Mouse (Mus musculus) embryonic fibroblast, embryonic 13.5 days (primary cell): ENCODE measurements around the gene Vil1. TPM values are rescaled to one million over a fixed set of nuclear protein-coding genes. Genes with fewer than 3 reads are reported as not detected.
"Not testable (repeated sequence)": the region's sequence is repeated elsewhere in the genome, so short reads cannot be mapped to it uniquely, and the experiment has no call there.

ENCODE experiments used
- H3K27ac ChIP-seq: 2 replicates; pipeline ENCODE4 v1.5.1; 2012; ENCODE audit warnings: low read length, control low read depth, inconsistent platforms; ENCODE audit not compliant: insufficient read depth
- H3K4me1 ChIP-seq: 2 replicates; pipeline ENCODE4 v1.6.1; 2011; ENCODE audit warnings: low read length; ENCODE audit not compliant: control insufficient read depth, insufficient read depth
- H3K4me3 ChIP-seq: 2 replicates; pipeline ENCODE4 v1.5.1; 2011; ENCODE audit warnings: mild to moderate bottlenecking, control low read depth, low read length; ENCODE audit not compliant: insufficient read depth
- CTCF ChIP-seq: IDR thresholded peaks from 2 replicates; pipeline ENCODE4 v1.5.1; 2011; ENCODE audit warnings: mild to moderate bottlenecking, control low read depth, low read length, moderate library complexity, borderline replicate concordance; ENCODE audit not compliant: insufficient read depth
- POLR2A ChIP-seq: IDR thresholded peaks from 2 replicates; pipeline ENCODE4 v1.6.1; 2011; ENCODE audit warnings: low read depth, mild to moderate bottlenecking, control low read depth, low read length, moderate library complexity
- polyA plus RNA-seq: library from polyadenylated mRNA; stranded (reverse); fragments of >200 nt; gene quantifications from 2 replicates; pipeline ENCODE4 v1.2.4, GENCODE M21; 2011; ENCODE audit warnings: low read depth; ENCODE audit not compliant: missing spikeins, insufficient read length

Vil1 gene
- polyA plus RNA-seq, 1 experiment, result not detected

- no peak overlapping the region for H3K4me3 ChIP-seq
- TF ChIP-seq POLR2A (no peak), CTCF (no peak)
- H3K4me1 ChIP-seq, result 0 out of 2 replicates have a peak, but pooled peaks cover 3% of the 10 kb centered on the region
- H3K27ac ChIP-seq, result no peak overlapping the region
These were observed 15.5 kb upstream of the Vil1 start for GRCm38 (mm10) chr1:74393697-74394096.

GRCm38 (mm10) chr1:74394311-74394710 lies 14.9 kb upstream of the Vil1 start:
- H3K4me1 ChIP-seq, result 0 out of 2 replicates have a peak, but pooled peaks cover 3% of the 10 kb centered on the region
- H3K27ac ChIP-seq, result no peak overlapping the region
- TF ChIP-seq CTCF (no peak), POLR2A (no peak)
- H3K4me3 ChIP-seq, result no peak overlapping the region

GRCm38 (mm10) chr1:74394858-74395257 lies 14.3 kb upstream of the Vil1 start:
- H3K27ac ChIP-seq, result no peak overlapping the region
- TF ChIP-seq CTCF (no peak), POLR2A (no peak)
- H3K4me1 ChIP-seq, result 0 out of 2 replicates have a peak, but pooled peaks cover 3% of the 10 kb centered on the region
- H3K4me3 ChIP-seq, result no peak overlapping the region

GRCm38 (mm10) chr1:74395290-74395689 lies 13.9 kb upstream of the Vil1 start:
- Histone ChIP-seq H3K4me1 (0 out of 2 replicates have a peak, but pooled peaks cover 3% of the 10 kb centered on the region), H3K27ac (no peak overlapping the region), H3K4me3 (no peak overlapping the region)
- TF ChIP-seq CTCF (no peak), POLR2A (no peak)

GRCm38 (mm10) chr1:74396456-74397222 lies 12.5 kb upstream of the Vil1 start:
- peak overlapping the region; percentile 77 for H3K27ac ChIP-seq

GRCm38 (mm10) chr1:74397268-74397918 lies 11.8 kb upstream of the Vil1 start:
- 0 out of 2 replicates have a peak, but pooled peaks cover 3% of the 10 kb centered on the region for H3K4me1 ChIP-seq
- TF ChIP-seq CTCF (peak; percentile 60; the same call in 1 of the 2 replicates), POLR2A (peak; percentile 95)

More at GRCm38 (mm10) chr1:74396456-74397222, 12.5 kb upstream of the Vil1 start:
- not testable (repeated sequence) for H3K4me1 ChIP-seq, H3K4me3 ChIP-seq
- TF ChIP-seq POLR2A, result 0 out of 2 replicates have a peak, but pooled peaks have one; percentile 5

GRCm38 (mm10) chr1:74397919-74398451 lies 11.2 kb upstream of the Vil1 start:
- H3K4me3 ChIP-seq, result peak overlapping the region; percentile 26
- peak overlapping the region; percentile 88 for H3K27ac ChIP-seq
- 0 out of 2 replicates have a peak, but pooled peaks cover 1% of the 10 kb centered on the region for H3K4me1 ChIP-seq
- no peak for TF ChIP-seq CTCF
- no peak for TF ChIP-seq POLR2A

More at GRCm38 (mm10) chr1:74397268-74397918, 11.8 kb upstream of the Vil1 start:
- Histone ChIP-seq H3K4me3 (peak overlapping the region; percentile 26), H3K27ac (peak overlapping the region; percentile 88)

- no peak overlapping the region for H3K27ac ChIP-seq
- no peak overlapping the region for H3K4me3 ChIP-seq
- TF ChIP-seq CTCF, result no peak
- no peak for TF ChIP-seq POLR2A
- no peaks in the 10 kb centered on the region for H3K4me1 ChIP-seq
These were observed 8.6 kb upstream of the Vil1 start for GRCm38 (mm10) chr1:74400531-74400930.

GRCm38 (mm10) chr1:74401015-74401702 lies 8.0 kb upstream of the Vil1 start:
- no peak overlapping the region for H3K4me3 ChIP-seq
- TF ChIP-seq POLR2A (no peak), CTCF (no peak)
- H3K4me1 ChIP-seq, result no peaks in the 10 kb centered on the region
- H3K27ac ChIP-seq, result no peak overlapping the region

- Histone ChIP-seq H3K4me3 (no peak overlapping the region), H3K4me1 (no peaks in the 10 kb centered on the region), H3K27ac (no peak overlapping the region)
- TF ChIP-seq CTCF (no peak), POLR2A (no peak)
These were observed 5.0 kb upstream of the Vil1 start for GRCm38 (mm10) chr1:74404206-74404605.
